17 mouse cellular contexts compared by ENCODE assay signal in the genomic region with DNA sequence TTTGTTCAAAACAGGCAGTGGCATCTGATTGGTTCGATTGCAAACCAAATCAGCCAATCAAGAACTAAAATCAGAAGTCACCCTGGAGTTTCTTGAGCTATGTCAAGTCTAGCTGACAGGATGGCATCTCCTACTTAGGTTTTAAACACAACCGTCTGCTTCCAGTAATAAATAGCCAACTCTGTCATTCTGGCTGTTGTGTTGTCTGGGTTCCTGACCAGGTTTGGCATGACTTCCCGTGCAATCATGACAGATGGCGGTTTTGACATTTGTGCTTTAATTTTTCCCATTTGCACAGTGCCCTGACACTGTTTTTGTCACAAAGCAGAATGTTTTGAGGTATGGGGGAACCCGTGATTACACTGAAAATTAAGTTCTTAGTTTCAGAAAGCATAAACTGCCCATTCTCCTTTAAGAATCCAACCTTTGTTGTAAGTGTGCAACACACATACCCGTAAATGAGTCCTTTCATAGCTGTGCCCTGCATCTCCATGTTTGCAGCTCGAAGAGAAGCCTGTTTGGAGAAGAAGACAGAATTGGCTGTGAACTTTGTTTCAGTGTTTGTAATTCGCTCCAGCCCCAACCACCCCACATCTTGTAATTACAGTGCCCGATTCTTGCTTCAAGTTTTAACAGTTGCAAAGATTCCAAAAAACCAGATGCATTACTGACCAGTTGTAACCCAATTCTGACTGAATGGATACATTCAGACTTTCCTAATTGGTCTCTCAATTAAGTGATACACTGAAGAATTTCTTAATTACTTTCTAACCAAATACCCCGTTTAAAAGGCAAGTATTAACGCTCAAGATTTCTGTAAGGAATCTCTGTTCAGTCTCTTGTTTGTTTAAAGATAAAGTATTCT. TPM values are rescaled to one million over a fixed set of nuclear protein-coding genes. Genes with fewer than 3 reads are reported as not detected.
A peak's percentile ranks its signal among the peaks of the same experiment; 100 is the strongest.
DNase-seq lines count a peak whose midpoint lies in the region; ATAC-seq lines count a peak whose summit lies in the region.
"Had no signal": no experiment of that assay in that cellular context is flagged by ENCODE, and none has a peak within 500 bp of the region (broad histone marks: within the 10 kb centered on the region; RNA-seq: fewer than 3 reads in every experiment).

No protein-coding gene starts in this region.

- DNase-seq in forebrain, embryonic 11.5 days (ENCODE audit: low spot score): no peak
- peak; percentile 91 for DNase-seq in brain, adult 2 months (ENCODE audit: low read depth, low spot score)
- DNase-seq in cerebellum, postnatal 10 days: peak; percentile 78 to 82
- DNase-seq in T-cell, adult 2 months (ENCODE audit: low spot score): no peak
- DNase-seq: adrenal gland, postnatal 14 days; heart, adult 2 months; heart, postnatal 10 days; thymus, adult 2 months had no signal

- no peaks in the 10 kb centered on the region for H3K36me3 ChIP-seq in forebrain, embryonic 13.5 days (ENCODE audit: poor library complexity, severe bottlenecking)
- no peaks in the 10 kb centered on the region for H3K36me3 ChIP-seq in forebrain, embryonic 11.5 days (ENCODE audit: control insufficient read depth, insufficient read depth, low read length)
- H3K36me3 ChIP-seq in limb, embryonic 12.5 days: no peaks in the 10 kb centered on the region
- H3K36me3 ChIP-seq in midbrain, embryonic 16.5 days (ENCODE audit: control insufficient read depth, insufficient read depth, low read length): no peaks in the 10 kb centered on the region
- H3K36me3 ChIP-seq: liver, embryonic 12.5 days had no signal

- peaks cover 13% of the 10 kb centered on the region for H3K4me1 ChIP-seq in forebrain, embryonic 13.5 days
- H3K4me1 ChIP-seq in forebrain, embryonic 11.5 days (replicated peaks; ENCODE audit: control insufficient read depth, insufficient read depth, low read length): no peaks in the 10 kb centered on the region
- H3K4me1 ChIP-seq in limb, embryonic 12.5 days (replicated peaks): 0 out of 2 replicates have a peak, but pooled peaks cover 3% of the 10 kb centered on the region
- no peaks in the 10 kb centered on the region for H3K4me1 ChIP-seq in midbrain, embryonic 16.5 days (ENCODE audit: control insufficient read depth, insufficient read depth, low read length)
- H3K4me1 ChIP-seq: liver, embryonic 12.5 days had no signal

- no peaks in the 10 kb centered on the region for H3K27me3 ChIP-seq in forebrain, embryonic 13.5 days
- H3K27me3 ChIP-seq in forebrain, embryonic 11.5 days (ENCODE audit: control insufficient read depth, insufficient read depth, low read length): no peaks in the 10 kb centered on the region
- no peaks in the 10 kb centered on the region for H3K27me3 ChIP-seq in limb, embryonic 12.5 days
- H3K27me3 ChIP-seq in midbrain, embryonic 16.5 days (ENCODE audit: control insufficient read depth, insufficient read depth, low read depth, low read length): no peaks in the 10 kb centered on the region
- H3K27me3 ChIP-seq: liver, embryonic 12.5 days had no signal

- H3K4me3 ChIP-seq in forebrain, embryonic 13.5 days: no peak overlapping the region
- H3K4me3 ChIP-seq in forebrain, embryonic 11.5 days (ENCODE audit: low read depth, low read length): no peak overlapping the region
- no peak overlapping the region for H3K4me3 ChIP-seq in limb, embryonic 12.5 days (replicated peaks)
- H3K4me3 ChIP-seq in midbrain, embryonic 16.5 days (ENCODE audit: low read depth, low read length): no peak overlapping the region
- H3K4me3 ChIP-seq: heart, adult 2 months; liver, embryonic 12.5 days had no signal

- no peak overlapping the region for H3K4me2 ChIP-seq in forebrain, embryonic 13.5 days
- no peak overlapping the region for H3K4me2 ChIP-seq in forebrain, embryonic 11.5 days (ENCODE audit: low read depth, low read length, severe bottlenecking)
- no peak overlapping the region for H3K4me2 ChIP-seq in limb, embryonic 12.5 days
- H3K4me2 ChIP-seq in midbrain, embryonic 16.5 days (ENCODE audit: low read length): no peak overlapping the region
- H3K4me2 ChIP-seq: liver, embryonic 12.5 days had no signal

- WGBS in forebrain, embryonic 13.5 days: 52% methylated on average over 11 of the region's 11 CpGs
- 76% methylated on average over 11 of the region's 11 CpGs for WGBS in forebrain, embryonic 11.5 days
- WGBS in limb, embryonic 12.5 days: 70% methylated on average over 11 of the region's 11 CpGs
- 85% methylated on average over 11 of the region's 11 CpGs for WGBS in midbrain, embryonic 16.5 days

- ATAC-seq in forebrain, embryonic 13.5 days: peak; percentile 79
- ATAC-seq in forebrain, embryonic 11.5 days (replicated peaks; ENCODE audit: low FRiP score): no peak
- no peak for ATAC-seq in limb, embryonic 12.5 days (ENCODE audit: insufficient number of reproducible peaks, insufficient read depth, low FRiP score, low TSS enrichment, low read depth)
- ATAC-seq in granulocyte monocyte progenitor cell, adult 5-6 weeks (replicated peaks; ENCODE audit: poor library complexity, severe bottlenecking): no peak
- no peak for ATAC-seq in midbrain, embryonic 16.5 days
- ATAC-seq: hindbrain, embryonic 16.5 days; liver, embryonic 12.5 days had no signal

- no peak overlapping the region for H3K9ac ChIP-seq in forebrain, embryonic 13.5 days
- no peak overlapping the region for H3K9ac ChIP-seq in forebrain, embryonic 11.5 days (ENCODE audit: low read length)
- no peak overlapping the region for H3K9ac ChIP-seq in limb, embryonic 12.5 days (replicated peaks)
- no peak overlapping the region for H3K9ac ChIP-seq in midbrain, embryonic 16.5 days (ENCODE audit: low read depth, low read length)
- H3K9ac ChIP-seq: liver, embryonic 12.5 days had no signal

- H3K27ac ChIP-seq in forebrain, embryonic 13.5 days: no peak overlapping the region; the same call in 1 of the 2 replicates
- no peak overlapping the region for H3K27ac ChIP-seq in forebrain, embryonic 11.5 days (ENCODE audit: low read depth, low read length)
- H3K27ac ChIP-seq in limb, embryonic 12.5 days: peak overlapping the region; percentile 64; the same call in 1 of the 2 replicates
- H3K27ac ChIP-seq in midbrain, embryonic 16.5 days (ENCODE audit: low read length): no peak overlapping the region
- H3K27ac ChIP-seq: heart, adult 2 months; liver, embryonic 12.5 days had no signal

- no peaks in the 10 kb centered on the region for H3K9me3 ChIP-seq in forebrain, embryonic 13.5 days (replicated peaks)
- H3K9me3 ChIP-seq in forebrain, embryonic 11.5 days (ENCODE audit: control insufficient read depth, low read length): no peaks in the 10 kb centered on the region
- H3K9me3 ChIP-seq in limb, embryonic 12.5 days: no peaks in the 10 kb centered on the region
- no peaks in the 10 kb centered on the region for H3K9me3 ChIP-seq in midbrain, embryonic 16.5 days (replicated peaks; ENCODE audit: control insufficient read depth, low read length, poor library complexity, severe bottlenecking)
- H3K9me3 ChIP-seq: liver, embryonic 12.5 days had no signal

RNA-seq across cellular contexts. Expression of a gene that starts 10.5 kb away (rescaled TPM):
- polyA plus RNA-seq in forebrain, embryonic 13.5 days (2015; fragmentation: Nextera tagmentation; extraction: Ambion mirVana): not detected in 2 replicates
- not detected in 2 replicates for polyA plus RNA-seq in forebrain, embryonic 11.5 days (2014; fragmentation: Nextera tagmentation; extraction: Ambion mirVana)
- polyA plus RNA-seq in limb, embryonic 12.5 days (2016; fragmentation: Nextera tagmentation; extraction: Ambion mirVana): 0.19 TPM in 1 of 2 replicates, not detected in the other
- not detected in 2 replicates for total RNA-seq in granulocyte monocyte progenitor cell, adult 5-6 weeks (2014; fragmentation: Nextera tagmentation)
- total RNA-seq in granulocyte monocyte progenitor cell, adult 5-6 weeks (2017): not detected in 2 replicates
- polyA plus RNA-seq in midbrain, embryonic 16.5 days (2015; fragmentation: Nextera tagmentation; extraction: Ambion mirVana): 0.20 and 0.26 TPM in 2 replicates
- total RNA-seq: adrenal gland, postnatal 14 days; left cerebral cortex, postnatal 10 days; megakaryocyte, adult 5-6 weeks; neutrophil, adult 5-6 weeks had no signal
- polyA plus RNA-seq: liver, embryonic 12.5 days; thymus, adult 2 months had no signal

RNA-seq across cellular contexts. Expression of a gene that starts 12.9 kb away (rescaled TPM):
- 0.05 and 0.08 TPM in 2 replicates for polyA plus RNA-seq in forebrain, embryonic 13.5 days (2015; fragmentation: Nextera tagmentation; extraction: Ambion mirVana)
- polyA plus RNA-seq in forebrain, embryonic 11.5 days (2014; fragmentation: Nextera tagmentation; extraction: Ambion mirVana): 0.09 TPM in 1 of 2 replicates, not detected in the other
- 0.63 and 0.71 TPM in 2 replicates for polyA plus RNA-seq in limb, embryonic 12.5 days (2016; fragmentation: Nextera tagmentation; extraction: Ambion mirVana)
- total RNA-seq in granulocyte monocyte progenitor cell, adult 5-6 weeks (2014; fragmentation: Nextera tagmentation): not detected in 2 replicates
- not detected in 2 replicates for total RNA-seq in granulocyte monocyte progenitor cell, adult 5-6 weeks (2017)
- polyA plus RNA-seq in midbrain, embryonic 16.5 days (2015; fragmentation: Nextera tagmentation; extraction: Ambion mirVana): 0.06 and 0.08 TPM in 2 replicates
- total RNA-seq: megakaryocyte, adult 5-6 weeks had no signal

Comparison
In these comparisons a context has a peak if more than half of its experiments do, and no peak if none do; other contexts are left out.
1. DNase-seq: peak in brain, adult 2 months (single experiment) and cerebellum, postnatal 10 days (2 of 2); none in forebrain, embryonic 11.5 days (single experiment) and T-cell, adult 2 months (single experiment).